Mouse (Mus musculus) layer of hippocampus, adult 18-20 months (tissue): Measurements from ENCODE around the gene Ntn5. TPM values are rescaled to one million over a fixed set of nuclear protein-coding genes. Genes with fewer than 3 reads are reported as not detected.
"Not testable (repeated sequence)": the region's sequence is repeated elsewhere in the genome, so short reads cannot be mapped to it uniquely, and the experiment has no call there.

Experiments used
- DNase-seq, 2 experiments: peaks; one replicate each; pipeline ENCODE4 v3.0.0; 2022; ENCODE audit warnings: low spot score in 2 of 2
- long read RNA-seq: library from polyadenylated mRNA; stranded (forward); transcript quantifications from one replicate; pipeline ENCODE4 v2.0.0, GENCODE M21; 2021
- total RNA-seq, 2 experiments: library from RNA; stranded (reverse); gene quantifications; 2 replicates each; pipeline ENCODE4 v1.2.3; 2021

The Ntn5 gene
- total RNA-seq = 10 to 100 TPM in 1 of 2 experiments, 1 to 10 TPM in 1; 6.8 to 13.4 TPM
- long read RNA-seq, partial matches to known transcripts = 2 of 7 reads
- long read RNA-seq, other reads (novel, unspliced or antisense) = 5 of 7 reads

DNA sequence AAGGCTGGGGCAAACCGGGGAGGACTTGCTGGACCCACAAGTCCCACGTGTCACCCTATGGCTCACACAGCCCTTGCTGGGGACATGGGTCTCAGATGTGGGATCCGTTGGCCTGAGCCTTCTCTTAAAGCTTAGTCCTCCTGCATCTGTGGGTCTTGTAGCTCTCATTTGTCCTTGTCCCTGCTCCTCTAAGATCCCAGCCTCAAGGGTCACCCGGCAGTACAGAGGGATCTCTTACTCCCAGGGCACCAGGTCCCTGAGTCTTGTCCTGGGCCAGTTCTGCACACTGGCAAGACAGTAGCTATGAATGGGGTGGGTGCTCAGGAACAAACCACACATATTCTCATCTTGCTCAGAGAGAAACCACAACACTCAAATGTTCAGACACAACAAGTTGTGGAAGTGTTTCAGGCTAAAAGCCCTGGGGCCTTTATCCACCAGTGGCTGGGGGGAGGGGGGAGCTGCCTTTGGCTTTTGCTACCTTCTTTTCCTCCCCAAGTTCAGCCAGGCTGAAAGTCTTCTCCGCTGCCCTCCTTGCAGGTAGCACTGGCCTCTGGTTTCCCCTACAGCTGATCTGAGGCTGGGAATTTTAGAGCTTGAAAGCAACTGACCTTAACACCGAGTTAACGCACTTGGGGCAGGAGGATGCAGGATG, at the start of gene Ntn5:
Gene Ntn5 (plus strand): TSS at position 627 of the 655 bp plus-strand sequence.
- no peak for DNase-seq

DNA sequence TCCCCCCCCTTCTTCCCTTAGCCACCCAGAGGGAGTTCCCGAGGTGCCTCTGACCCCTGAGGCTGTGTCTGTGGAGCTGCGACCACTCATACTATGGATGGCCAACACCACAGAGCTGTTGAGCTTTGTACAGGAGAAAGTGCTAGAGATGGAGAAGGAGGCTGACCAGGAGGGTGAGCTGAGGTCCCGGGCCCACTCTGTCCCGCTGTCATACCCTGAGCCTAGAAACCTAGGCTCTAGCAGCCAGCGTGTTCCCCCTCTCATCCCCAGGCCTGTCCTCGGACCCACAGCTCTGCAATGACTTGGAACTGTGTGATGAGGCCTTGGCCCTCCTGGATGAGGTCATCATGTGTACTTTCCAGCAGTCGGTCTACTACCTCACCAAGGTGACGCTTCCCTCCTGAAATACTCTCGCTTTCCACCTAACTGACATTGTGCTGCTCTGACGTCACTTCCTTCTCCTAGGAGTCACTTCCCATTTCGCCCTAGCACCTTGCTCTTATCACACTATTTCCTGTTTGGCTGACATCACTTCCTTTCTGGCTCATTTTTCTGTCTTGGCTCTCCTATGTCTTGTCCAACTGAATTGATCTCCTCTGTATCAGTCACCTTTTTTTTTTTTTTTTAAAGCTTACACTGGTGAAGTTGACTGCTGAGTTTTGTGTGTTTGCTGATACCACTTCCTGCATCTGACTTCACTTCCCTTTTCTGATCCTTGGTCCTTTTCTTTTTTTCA, 48.7 kb upstream of the Ntn5 start:
- DNase-seq = no peak

- DNase-seq = no peak
These were observed 47.8 kb upstream of the Ntn5 start for GRCm38 (mm10) chr7:45635711-45636688.

DNA sequence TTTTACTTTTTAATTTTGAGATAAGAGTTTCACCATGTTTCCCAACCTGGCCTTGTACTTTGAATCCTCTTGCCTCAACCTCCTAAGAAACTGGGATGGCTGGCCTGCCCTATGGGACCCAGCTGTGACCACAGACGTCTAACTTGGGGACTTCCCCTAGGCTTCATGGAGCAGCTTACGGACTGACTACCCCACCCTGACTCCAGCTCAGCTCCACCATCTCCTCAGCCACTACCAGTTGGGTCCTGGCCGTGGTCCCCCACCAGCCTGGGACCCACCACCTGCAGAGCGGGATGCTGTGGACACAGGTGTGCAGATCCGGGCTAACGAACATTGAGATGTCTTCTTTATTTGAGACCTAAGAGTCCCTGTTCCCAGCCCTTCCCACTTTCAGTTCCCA, 46.1 kb upstream of the Ntn5 start:
- DNase-seq = no peak

GRCm38 (mm10) chr7:45638623-45639401, 45.0 kb upstream of the Ntn5 start:
- peak; percentile 94 to 98 for DNase-seq

DNA sequence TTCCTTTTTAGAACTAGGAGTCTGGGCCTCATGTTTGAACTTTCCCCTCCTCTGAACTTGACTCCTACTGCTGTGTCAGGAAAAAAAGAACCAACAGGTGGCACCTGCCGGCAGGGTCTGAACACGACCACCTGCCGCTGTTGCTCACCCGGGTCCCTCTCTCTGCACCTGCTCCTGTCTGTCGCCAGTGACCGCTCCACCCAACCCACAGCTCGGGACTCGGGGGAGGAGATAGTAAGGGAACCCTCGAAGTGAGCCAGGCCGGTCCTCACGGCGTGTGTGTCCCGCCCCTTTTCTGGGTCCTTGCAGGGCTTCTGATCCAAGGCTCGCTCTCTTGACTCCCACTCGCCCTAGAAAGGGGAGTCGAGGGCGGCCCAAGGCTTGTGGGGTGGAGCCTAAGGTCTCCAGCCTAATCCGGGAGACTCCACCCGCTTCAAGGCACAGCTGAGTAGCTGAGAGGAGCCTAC, 44.2 kb upstream of the Ntn5 start, which contains the start of gene Mamstr:
Gene Mamstr (plus strand): TSS at position 417 of the 467 bp plus-strand sequence.
- no peak for DNase-seq

DNA sequence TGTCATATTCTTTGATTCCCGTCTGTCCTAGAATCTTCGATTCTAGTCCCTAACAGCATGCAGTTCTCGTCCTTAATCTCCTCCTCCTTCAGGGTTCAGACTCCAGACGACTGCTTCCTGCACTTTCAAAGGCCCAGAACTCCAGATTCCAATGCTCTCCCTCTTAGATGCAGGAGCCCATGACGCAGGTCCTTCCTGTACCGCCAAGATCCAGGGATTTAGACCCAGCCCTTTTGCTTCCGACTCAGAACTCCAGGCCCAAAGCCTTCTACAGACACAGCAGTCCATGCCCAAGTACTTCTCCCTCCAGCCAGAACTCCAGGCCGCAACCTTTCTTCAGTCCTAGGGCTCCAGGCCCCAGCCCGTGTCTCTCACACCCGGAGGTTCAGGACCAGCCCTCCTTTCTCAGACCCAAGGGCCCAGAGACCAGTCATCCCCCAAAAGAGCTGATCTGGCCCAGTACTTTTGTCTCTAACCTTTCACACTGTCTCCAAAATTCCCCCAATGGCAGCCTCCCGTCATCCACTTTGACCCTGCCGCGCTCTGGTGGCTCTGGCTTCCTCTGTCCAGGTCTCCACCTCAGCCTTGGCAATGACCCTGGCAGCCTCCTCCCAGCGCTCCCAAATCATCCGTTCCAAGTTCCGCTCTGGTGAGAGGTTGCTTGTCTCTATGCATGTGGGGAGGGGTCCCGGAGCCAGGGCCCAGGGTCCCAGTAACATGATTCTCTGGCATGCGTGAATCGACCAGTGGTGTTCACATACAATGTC, 43.4 kb upstream of the Ntn5 start:
- DNase-seq = no peak

DNA sequence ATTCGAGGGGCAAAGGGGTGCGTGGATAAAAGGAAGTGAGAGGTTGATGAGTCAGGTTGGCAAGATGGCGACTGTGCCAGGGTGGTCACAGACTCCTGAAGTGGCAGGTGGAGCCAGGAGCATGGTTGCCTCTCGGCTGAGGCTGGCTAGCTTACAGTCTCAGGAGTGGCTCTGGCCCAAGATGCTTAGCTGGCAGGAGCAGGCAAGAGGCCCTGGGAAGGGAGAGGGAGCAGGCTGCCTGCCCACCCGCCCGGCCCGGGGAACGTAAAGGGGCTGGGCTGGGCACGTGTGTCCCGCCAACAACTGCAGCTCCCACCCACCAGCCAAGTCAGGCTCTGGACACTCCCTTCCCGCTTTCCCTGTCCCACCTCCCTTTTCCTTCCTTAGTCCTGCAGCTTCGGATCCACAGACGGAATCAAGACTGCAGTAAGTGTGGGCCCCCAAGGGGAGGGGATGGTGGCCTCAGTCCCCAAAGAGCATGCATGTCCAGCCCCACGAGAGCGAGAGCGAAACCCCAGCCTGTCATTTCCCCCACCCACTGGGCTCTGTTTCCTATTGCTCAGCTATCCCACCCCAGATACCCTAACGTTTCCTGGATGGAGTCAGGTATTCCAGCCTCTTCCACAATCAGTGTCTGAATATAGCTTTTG, 42.3 kb upstream of the Ntn5 start:
- no peak for DNase-seq

- DNase-seq = no peak
These were observed 41.7 kb upstream of the Ntn5 start for GRCm38 (mm10) chr7:45642083-45642482.

GRCm38 (mm10) chr7:45642503-45643255, 41.1 kb upstream of the Ntn5 start:
- DNase-seq = no peak

DNA sequence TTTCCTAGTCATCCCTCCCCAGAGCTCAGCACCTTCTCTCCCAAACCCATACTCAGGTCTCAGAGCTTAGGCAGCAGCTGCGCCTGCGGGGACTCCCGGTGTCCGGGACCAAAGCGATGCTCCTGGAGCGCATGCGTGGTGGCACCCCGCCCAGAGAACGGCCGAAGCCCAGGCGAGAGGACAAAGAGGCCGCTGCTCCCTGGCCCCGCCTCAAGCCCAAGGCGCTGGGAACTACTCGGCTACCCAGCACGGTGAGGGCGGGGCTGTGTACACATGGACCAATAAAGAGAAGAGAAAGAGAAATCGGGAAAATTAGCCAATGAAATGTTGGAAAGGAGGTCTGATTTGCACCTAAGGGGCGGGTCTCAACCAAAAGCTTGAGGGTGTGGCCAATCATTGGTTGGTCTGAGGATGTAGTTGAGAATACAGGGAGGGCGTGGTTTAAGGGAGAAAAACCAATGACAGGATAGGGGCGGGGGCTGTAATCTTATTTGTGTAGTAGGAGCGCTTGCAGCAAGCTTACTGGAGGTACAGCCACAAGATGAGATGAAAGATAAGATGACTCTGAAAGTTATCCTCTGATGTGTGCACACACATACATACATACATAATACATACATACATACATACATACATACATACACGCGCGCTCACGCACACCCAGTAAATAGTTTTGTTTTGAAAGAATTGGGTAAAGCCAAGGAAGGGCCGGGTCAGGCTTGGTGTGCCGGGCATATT, 40.2 kb upstream of the Ntn5 start:
- peak; percentile 85 to 94 for DNase-seq

GRCm38 (mm10) chr7:45644183-45644582, 39.6 kb upstream of the Ntn5 start:
- peak; percentile 50 to 67 for DNase-seq

- no peak for DNase-seq
These were observed 38.8 kb upstream of the Ntn5 start for GRCm38 (mm10) chr7:45644872-45645590.

DNA sequence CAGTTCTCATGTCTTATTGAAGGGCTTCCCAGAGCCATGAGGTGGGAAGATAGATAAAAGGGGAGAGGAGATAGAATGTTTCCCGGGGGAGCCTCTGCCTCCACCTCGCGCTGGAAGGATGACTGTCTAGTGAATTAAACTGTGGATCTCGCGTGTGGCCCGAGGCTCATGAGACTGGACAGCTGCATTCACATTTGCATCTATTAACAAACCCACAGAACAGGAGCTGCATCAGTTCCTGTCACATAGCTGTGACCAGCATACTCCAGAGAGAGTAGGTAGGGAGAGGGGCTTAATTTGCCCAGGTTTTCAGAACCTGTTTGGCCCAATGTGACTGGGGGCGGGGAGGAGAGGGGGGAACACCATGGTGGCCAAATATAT, 38.2 kb upstream of the Ntn5 start:
- DNase-seq = no peak

GRCm38 (mm10) chr7:45646671-45647070, 37.2 kb upstream of the Ntn5 start:
- no peak for DNase-seq

GRCm38 (mm10) chr7:45649351-45649750, 34.5 kb upstream of the Ntn5 start:
- no peak for DNase-seq

- DNase-seq = not testable (repeated sequence)
These were observed 33.3 kb upstream of the Ntn5 start for GRCm38 (mm10) chr7:45650484-45650883.
